Mouse (Mus musculus): Measurements from ENCODE around the gene Lsm6. TPM values are rescaled to one million over a fixed set of nuclear protein-coding genes. Genes with fewer than 3 reads are reported as not detected.

Gene Lsm6
- polyA plus RNA-seq, 1 experiment from 2014 or later = 96.4 TPM

GRCm38 (mm10) chr8:78852279-78852678 lies 31.3 kb upstream of the Lsm6 start:
- H3K9me3 ChIP-seq (ENCODE audit: low read length) = no peaks in the 10 kb centered on the region
- H3K36me3 ChIP-seq (ENCODE audit: insufficient read depth, low read length) = no peaks in the 10 kb centered on the region
- no peak for DNase-seq (ENCODE audit: low spot score)
- TF ChIP-seq CTCF (IDR thresholded peaks at IDR 0.05) (no peak), EP300 (IDR thresholded peaks at IDR 0.05) (no peak)
- H3K4me3 ChIP-seq (ENCODE audit: low read depth, low read length) = no peak overlapping the region
- H3K4me2 ChIP-seq (replicated peaks; ENCODE audit: low read depth, low read length) = no peak overlapping the region
- ATAC-seq = no peak
- no peak overlapping the region for H3K27ac ChIP-seq (ENCODE audit: low read length)
- WGBS = 55% methylated on average over 4 of the region's 4 CpGs
- no peak overlapping the region for H3K9ac ChIP-seq (replicated peaks; ENCODE audit: low read depth)
- no peaks in the 10 kb centered on the region for H3K4me1 ChIP-seq (ENCODE audit: insufficient read depth, low read depth, low read length)
- no peaks in the 10 kb centered on the region for H3K27me3 ChIP-seq (replicated peaks; ENCODE audit: insufficient read depth, low read length)

DNA sequence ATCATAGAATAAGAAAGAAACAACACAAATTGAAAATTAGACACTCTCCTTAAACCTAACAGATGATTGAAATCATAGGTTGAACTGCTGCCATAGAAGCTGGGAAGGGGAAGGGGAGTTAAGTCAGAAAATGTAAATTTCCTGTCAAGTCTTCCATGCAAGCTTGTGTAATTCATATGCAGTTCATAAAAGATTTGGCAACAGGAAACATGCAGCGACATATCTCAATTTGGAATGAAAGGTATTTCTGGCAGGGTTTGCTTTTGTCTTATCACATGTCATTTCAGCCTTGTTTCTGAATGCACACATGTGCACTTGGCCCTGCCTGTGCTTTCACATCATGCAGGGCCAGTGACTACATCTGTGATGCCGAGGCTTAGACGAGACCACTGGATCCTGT lies 26.3 kb upstream of the Lsm6 start:
- no peak overlapping the region for H3K27ac ChIP-seq (ENCODE audit: low read length)

GRCm38 (mm10) chr8:78844559-78844958 lies 23.6 kb upstream of the Lsm6 start:
- no peak for ATAC-seq
- H3K4me1 ChIP-seq (ENCODE audit: insufficient read depth, low read depth, low read length) = no peaks in the 10 kb centered on the region
- H3K36me3 ChIP-seq (ENCODE audit: insufficient read depth, low read length) = no peaks in the 10 kb centered on the region
- no peak overlapping the region for H3K4me2 ChIP-seq (replicated peaks; ENCODE audit: low read depth, low read length)
- no peak for DNase-seq (ENCODE audit: low spot score)
- H3K27ac ChIP-seq (ENCODE audit: low read length) = no peak overlapping the region
- no peaks in the 10 kb centered on the region for H3K9me3 ChIP-seq (ENCODE audit: low read length)
- no peaks in the 10 kb centered on the region for H3K27me3 ChIP-seq (replicated peaks; ENCODE audit: insufficient read depth, low read length)
- no peak for TF ChIP-seq CTCF (IDR thresholded peaks at IDR 0.05)
- no peak for TF ChIP-seq EP300 (IDR thresholded peaks at IDR 0.05)
- WGBS = 85% methylated on average over 5 of the region's 5 CpGs
- no peak overlapping the region for H3K4me3 ChIP-seq (ENCODE audit: low read depth, low read length)
- no peak overlapping the region for H3K9ac ChIP-seq (replicated peaks; ENCODE audit: low read depth)

More for the DNA sequence above, 26.3 kb upstream of the Lsm6 start:
- H3K9me3 ChIP-seq (ENCODE audit: low read length) = no peaks in the 10 kb centered on the region
- no peak overlapping the region for H3K9ac ChIP-seq (replicated peaks; ENCODE audit: low read depth)
- H3K27me3 ChIP-seq (replicated peaks; ENCODE audit: insufficient read depth, low read length) = no peaks in the 10 kb centered on the region
- DNase-seq (ENCODE audit: low spot score) = peak; percentile 60
- no peak overlapping the region for H3K4me2 ChIP-seq (replicated peaks; ENCODE audit: low read depth, low read length)
- H3K36me3 ChIP-seq (ENCODE audit: insufficient read depth, low read length) = no peaks in the 10 kb centered on the region
- ATAC-seq = peak; percentile 25; the same call in 1 of the 2 replicates
- no peaks in the 10 kb centered on the region for H3K4me1 ChIP-seq (ENCODE audit: insufficient read depth, low read depth, low read length)
- H3K4me3 ChIP-seq (ENCODE audit: low read depth, low read length) = no peak overlapping the region
- TF ChIP-seq CTCF (IDR thresholded peaks at IDR 0.05) (no peak), EP300 (IDR thresholded peaks at IDR 0.05) (no peak)
- WGBS = 47% methylated on average over 3 of the region's 3 CpGs

DNA sequence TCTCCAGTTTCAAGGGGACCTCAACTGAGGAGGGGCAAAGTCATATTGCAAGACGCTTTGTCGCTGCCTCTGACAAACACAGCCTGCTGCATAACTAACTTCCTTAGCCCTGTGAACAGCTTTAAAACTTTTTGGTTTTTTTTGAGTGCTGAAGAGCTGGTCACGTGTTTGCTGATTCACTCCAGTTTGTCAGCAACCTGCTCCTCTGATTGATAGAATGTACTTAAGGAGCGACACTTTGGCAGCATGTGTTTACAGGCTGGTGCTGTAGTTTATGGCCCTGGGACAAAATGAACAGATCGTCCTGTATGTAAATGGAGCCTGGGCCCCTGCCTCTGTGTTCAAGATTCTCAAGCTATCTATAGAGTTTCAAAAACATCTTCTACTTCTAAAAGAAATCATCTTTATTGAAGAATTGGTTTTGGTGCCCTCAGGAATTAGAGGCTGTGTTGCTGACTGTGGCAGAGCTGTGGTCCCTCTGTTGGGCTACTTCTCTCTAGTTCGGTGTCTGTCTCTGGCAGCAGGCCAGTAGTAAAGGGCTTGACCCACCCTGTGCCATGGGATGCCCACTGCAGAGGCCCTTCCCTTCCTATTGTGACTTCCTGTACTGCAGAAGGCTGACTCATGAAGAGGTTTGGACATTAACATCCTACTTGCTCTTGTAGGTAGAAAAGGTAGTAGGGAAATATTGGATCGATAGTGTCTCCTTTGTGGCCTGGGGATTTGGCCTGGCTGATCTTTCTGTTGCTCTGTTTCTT lies 17.9 kb upstream of the Lsm6 start:
- Histone ChIP-seq H3K9ac (replicated peaks; ENCODE audit: low read depth) (no peak overlapping the region), H3K36me3 (ENCODE audit: insufficient read depth, low read length) (no peaks in the 10 kb centered on the region), H3K9me3 (ENCODE audit: low read length) (no peaks in the 10 kb centered on the region), H3K4me2 (replicated peaks; ENCODE audit: low read depth, low read length) (no peak overlapping the region), H3K27ac (ENCODE audit: low read length) (no peak overlapping the region), H3K4me3 (ENCODE audit: low read depth, low read length) (no peak overlapping the region), H3K27me3 (replicated peaks; ENCODE audit: insufficient read depth, low read length) (no peaks in the 10 kb centered on the region), H3K4me1 (ENCODE audit: insufficient read depth, low read depth, low read length) (no peaks in the 10 kb centered on the region)
- TF ChIP-seq CTCF (IDR thresholded peaks at IDR 0.05) (no peak), EP300 (IDR thresholded peaks at IDR 0.05) (no peak)
- ATAC-seq (peak; percentile 54), DNase-seq (ENCODE audit: low spot score) (no peak)
- WGBS = 62% methylated on average over 7 of the region's 7 CpGs

DNA sequence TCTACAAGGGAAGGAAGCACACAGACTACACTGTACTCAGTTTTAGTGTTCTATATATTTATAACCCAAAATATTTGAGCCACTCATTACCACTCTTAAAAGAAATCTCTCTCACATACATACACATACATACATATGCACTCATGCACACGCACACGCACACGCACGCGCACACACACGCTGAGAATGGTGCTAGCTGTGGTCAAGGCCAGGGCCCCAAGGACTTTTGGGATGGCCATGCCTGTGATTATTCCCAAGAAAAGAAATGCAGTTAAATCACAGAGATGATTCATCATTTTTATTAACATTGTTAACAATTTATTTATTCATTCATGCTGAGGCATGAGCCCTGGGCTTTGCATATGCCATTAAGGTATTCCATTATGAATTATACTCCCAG lies 15.2 kb upstream of the Lsm6 start:
- DNase-seq (ENCODE audit: low spot score) (no peak), ATAC-seq (no peak)
- no peak overlapping the region for H3K4me2 ChIP-seq (replicated peaks; ENCODE audit: low read depth, low read length)
- no peak overlapping the region for H3K4me3 ChIP-seq (ENCODE audit: low read depth, low read length)
- H3K36me3 ChIP-seq (ENCODE audit: insufficient read depth, low read length) = no peaks in the 10 kb centered on the region
- H3K9me3 ChIP-seq (ENCODE audit: low read length) = no peaks in the 10 kb centered on the region
- no peaks in the 10 kb centered on the region for H3K4me1 ChIP-seq (ENCODE audit: insufficient read depth, low read depth, low read length)
- TF ChIP-seq EP300 (IDR thresholded peaks at IDR 0.05) (no peak), CTCF (IDR thresholded peaks at IDR 0.05) (no peak)
- WGBS = 98% methylated on average over 6 of the region's 6 CpGs
- H3K27me3 ChIP-seq (replicated peaks; ENCODE audit: insufficient read depth, low read length) = no peaks in the 10 kb centered on the region
- H3K9ac ChIP-seq (replicated peaks; ENCODE audit: low read depth) = no peak overlapping the region
- H3K27ac ChIP-seq (ENCODE audit: low read length) = no peak overlapping the region

DNA sequence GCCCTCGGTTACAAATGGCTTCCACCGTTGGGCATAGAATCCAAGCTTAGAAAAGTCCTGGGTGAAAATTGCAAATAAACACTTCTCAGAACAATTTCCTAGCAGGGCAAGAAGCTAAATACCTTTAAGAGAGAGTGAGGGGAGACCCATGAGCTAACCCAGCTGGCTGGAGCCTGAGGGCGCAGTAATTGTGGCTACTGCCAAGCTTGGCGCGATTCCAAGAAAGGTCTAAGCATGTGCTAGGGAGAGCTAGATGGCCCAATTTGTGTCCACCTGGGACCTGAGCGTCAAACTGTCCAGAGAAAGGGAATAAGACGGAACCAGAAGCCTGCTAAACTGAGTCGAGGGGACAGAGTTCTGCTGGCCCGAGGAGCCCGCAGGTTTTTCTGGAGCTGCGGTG lies 7.5 kb upstream of the Lsm6 start:
- Histone ChIP-seq H3K4me3 (ENCODE audit: low read depth, low read length) (no peak overlapping the region), H3K27ac (ENCODE audit: low read length) (no peak overlapping the region), H3K36me3 (ENCODE audit: insufficient read depth, low read length) (no peaks in the 10 kb centered on the region), H3K4me2 (replicated peaks; ENCODE audit: low read depth, low read length) (no peak overlapping the region), H3K27me3 (replicated peaks; ENCODE audit: insufficient read depth, low read length) (no peaks in the 10 kb centered on the region), H3K4me1 (ENCODE audit: insufficient read depth, low read depth, low read length) (no peaks in the 10 kb centered on the region), H3K9me3 (ENCODE audit: low read length) (no peaks in the 10 kb centered on the region), H3K9ac (replicated peaks; ENCODE audit: low read depth) (no peak overlapping the region)
- WGBS = 81% methylated on average over 11 of the region's 11 CpGs
- ATAC-seq (no peak), DNase-seq (ENCODE audit: low spot score) (no peak)
- no peak for TF ChIP-seq EP300 (IDR thresholded peaks at IDR 0.05)
- no peak for TF ChIP-seq CTCF (IDR thresholded peaks at IDR 0.05)
